Mouse (Mus musculus) megakaryocyte, embryonic 14.5 days (primary cell): ENCODE results near the gene Gm45837.

Experiments used
- FLI1 ChIP-seq: IDR thresholded peaks from 2 replicates; pipeline ENCODE4 v1.6.1; 2012; ENCODE audit warnings: low read length, inconsistent platforms, mixed read lengths
- GATA1 ChIP-seq: IDR thresholded peaks from 3 replicates; pipeline ENCODE4 v1.6.1; 2012; ENCODE audit warnings: mixed read lengths, low read length, inconsistent platforms, borderline replicate concordance

DNA sequence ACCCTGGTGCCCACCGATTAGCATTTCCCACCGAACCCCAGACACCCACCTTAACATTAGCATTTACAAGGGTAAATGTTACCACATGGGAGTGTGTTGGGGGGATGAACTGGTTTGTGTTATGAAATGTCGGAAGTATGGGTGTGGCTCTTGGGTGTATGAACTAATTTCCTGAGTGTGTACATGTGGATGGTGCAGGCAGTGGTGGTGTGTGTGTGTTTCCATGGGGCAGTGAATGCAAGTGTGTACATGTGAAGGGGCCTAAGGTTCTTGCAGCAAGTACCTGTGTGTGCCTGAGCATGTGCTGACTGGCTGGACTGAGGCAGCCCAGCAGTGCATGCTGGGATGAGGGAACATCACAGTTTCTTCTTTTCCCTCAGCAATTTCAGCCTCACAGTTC lies 87.7 kb downstream of the Gm45837 start:
- no peak for TF ChIP-seq GATA1
- TF ChIP-seq FLI1, result no peak
